Mouse (Mus musculus): ENCODE measurements around the gene Filip1l.

DNA sequence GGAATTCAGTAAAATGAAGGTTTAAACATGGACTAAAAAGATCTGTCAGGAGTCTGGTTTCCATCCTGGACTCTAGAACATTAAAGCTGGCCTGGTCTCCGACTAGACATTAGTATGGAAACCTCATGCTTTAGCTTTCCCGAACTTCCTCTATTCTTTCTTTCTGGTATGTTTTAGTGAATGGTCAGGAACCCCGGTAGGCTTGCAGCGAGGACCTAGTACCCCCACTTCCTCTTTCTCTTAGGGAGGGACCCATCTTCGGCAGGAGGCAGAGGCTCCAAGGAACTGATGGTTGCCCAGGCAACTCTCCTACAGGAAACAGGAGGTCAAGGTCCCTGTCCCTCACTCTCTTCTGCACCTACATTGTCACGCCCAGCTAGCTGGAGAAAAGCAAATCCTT, 43.4 kb downstream of the Filip1l start:
- TF ChIP-seq CTCF (IDR thresholded peaks at IDR 0.05; ENCODE audit: insufficient read depth, low read depth, low read length), result no peak
- TF ChIP-seq POLR2A (IDR thresholded peaks at IDR 0.05; ENCODE audit: insufficient read depth, low read depth, low read length), result no peak

Measured in olfactory bulb, adult 2 months (tissue).